Mouse (Mus musculus) small intestine, adult 2 months (tissue): ENCODE measurements around the gene Ciao2b.

Experiments
- CTCF ChIP-seq: fragments of 200-500 bp; IDR thresholded peaks from 2 replicates; pipeline ENCODE4 v1.5.1; 2012; ENCODE audit warnings: low read depth, mild to moderate bottlenecking, control low read depth, inconsistent platforms, low read length, moderate library complexity, mixed read lengths; ENCODE audit not compliant: insufficient replicate concordance, insufficient read length; ENCODE audit errors: extremely low read depth
- POLR2A ChIP-seq: fragments of 200-500 bp; IDR thresholded peaks from 2 replicates; pipeline ENCODE4 v1.6.1; 2012; ENCODE audit warnings: low read depth, mild to moderate bottlenecking, control low read depth, inconsistent platforms, low read length, moderate library complexity

- TF ChIP-seq POLR2A (no peak), CTCF (no peak)
Observed at GRCm38 (mm10) chr8:104607944-104608343, 33.8 kb downstream of the Ciao2b start.
